Mouse (Mus musculus) embryonic facial prominence, embryonic 10.5 days (tissue): Measurements from ENCODE around the gene Olfr978. TPM values are rescaled to one million over a fixed set of nuclear protein-coding genes. Genes with fewer than 3 reads are reported as not detected.
"Not testable (repeated sequence)": the region's sequence is repeated elsewhere in the genome, so short reads cannot be mapped to it uniquely, and the experiment has no call there.

Experiments used
- DNase-seq: peaks from one replicate; pipeline ENCODE4 v3.0.0-alpha.2; 2017; ENCODE audit warnings: low spot score
- H3K27ac ChIP-seq: fragments of 300-500 bp; sonication (generic); replicated peaks from 2 replicates; pipeline ENCODE4 v1.5.1; 2016; ENCODE audit warnings: mild to moderate bottlenecking
- H3K27me3 ChIP-seq: fragments of 300-500 bp; sonication (generic); replicated peaks from 2 replicates; pipeline ENCODE4 v1.6.1; 2016; ENCODE audit warnings: low read depth, mild to moderate bottlenecking; ENCODE audit not compliant: poor library complexity, severe bottlenecking
- H3K36me3 ChIP-seq: fragments of 300-500 bp; sonication (generic); replicated peaks from 2 replicates; pipeline ENCODE4 v1.6.1; 2016; ENCODE audit warnings: mild to moderate bottlenecking, moderate library complexity
- H3K4me1 ChIP-seq: fragments of 300-500 bp; sonication (generic); 2 replicates; pipeline ENCODE4 v1.6.1; 2016
- H3K4me3 ChIP-seq: fragments of 300-500 bp; sonication (generic); 2 replicates; pipeline ENCODE4 v1.5.1; 2016; ENCODE audit warnings: mild to moderate bottlenecking, moderate library complexity
- H3K9me3 ChIP-seq: fragments of 300-500 bp; sonication (generic); 2 replicates; pipeline ENCODE4 v1.6.1; 2016; ENCODE audit warnings: mild to moderate bottlenecking
- WGBS: fragments of 180-500 bp; shearing (Covaris S2); methylation state at CpG from one replicate; pipeline ENCODE4 v1.1.7; 2016; 5-methylcytosine and 5-hydroxymethylcytosine counted together
- polyA plus RNA-seq: library from polyadenylated mRNA; unstranded; fragments of >200 nt; fragmentation: Nextera tagmentation; extraction: Ambion mirVana; gene quantifications from 2 replicates; pipeline ENCODE4 v1.2.1, GENCODE M21; 2016

The Olfr978 gene
- polyA plus RNA-seq = not detected in 2 replicates

- Histone ChIP-seq H3K27ac (no peak within 1 kb of the TSS), H3K4me3 (no peak within 1 kb of the TSS), H3K36me3 (no peaks in the 10 kb centered on the region), H3K27me3 (no peaks in the 10 kb centered on the region), H3K4me1 (no peaks in the 10 kb centered on the region), H3K9me3 (no peaks in the 10 kb centered on the region)
- no peak for DNase-seq
- 82% methylated on average over 2 of the region's 2 CpGs for WGBS
Measured at GRCm38 (mm10) chr9:39991813-39992212, at the start of gene Olfr978. Gene Olfr978, plus strand, starts transcription at chr9:39992113.

GRCm38 (mm10) chr9:39951946-39952345 is 40.0 kb upstream of the Olfr978 start, which contains the start of gene Olfr975:
Gene Olfr975, minus strand, starts transcription at chr9:39952046.
- no peak for DNase-seq
- Histone ChIP-seq H3K4me1 (no peaks in the 10 kb centered on the region), H3K4me3 (no peak within 1 kb of the TSS), H3K9me3 (no peaks in the 10 kb centered on the region), H3K27ac (no peak within 1 kb of the TSS), H3K36me3 (no peaks in the 10 kb centered on the region), H3K27me3 (no peaks in the 10 kb centered on the region)
- 55% methylated on average over 1 of the region's 1 CpGs for WGBS

GRCm38 (mm10) chr9:39961033-39961432 is 30.9 kb upstream of the Olfr978 start, which contains the start of gene Olfr976:
Gene Olfr976, minus strand, starts transcription at chr9:39961133.
- H3K27ac ChIP-seq, H3K27me3 ChIP-seq, H3K9me3 ChIP-seq, H3K36me3 ChIP-seq, DNase-seq, H3K4me1 ChIP-seq, H3K4me3 ChIP-seq: not testable (repeated sequence)
- 88% methylated on average over 6 of the region's 9 CpGs for WGBS

- WGBS = 91% methylated on average over 1 of the region's 1 CpGs
- H3K9me3 ChIP-seq, H3K27ac ChIP-seq, H3K27me3 ChIP-seq, H3K4me1 ChIP-seq, H3K36me3 ChIP-seq, DNase-seq, H3K4me3 ChIP-seq: not testable (repeated sequence)
Measured at GRCm38 (mm10) chr9:39976581-39977145, 15.2 kb upstream of the Olfr978 start.

GRCm38 (mm10) chr9:40003365-40003764 is 11.5 kb downstream of the Olfr978 start, which contains the start of gene Olfr979:
Gene Olfr979, minus strand, starts transcription at chr9:40003465.
- no peak for DNase-seq
- H3K36me3 ChIP-seq = no peaks in the 10 kb centered on the region
- WGBS = 92% methylated on average over 1 of the region's 1 CpGs

GRCm38 (mm10) chr9:40009482-40009881 is 17.6 kb downstream of the Olfr978 start, which contains the start of gene Olfr980:
Gene Olfr980, minus strand, starts transcription at chr9:40009582.
- no peaks in the 10 kb centered on the region for H3K27me3 ChIP-seq
- no peak for DNase-seq
- no peaks in the 10 kb centered on the region for H3K9me3 ChIP-seq
- no peaks in the 10 kb centered on the region for H3K36me3 ChIP-seq
- H3K4me3 ChIP-seq = no peak within 1 kb of the TSS
- 81% methylated on average over 1 of the region's 1 CpGs for WGBS
- H3K4me1 ChIP-seq = no peaks in the 10 kb centered on the region
- no peak within 1 kb of the TSS for H3K27ac ChIP-seq

More at GRCm38 (mm10) chr9:40003365-40003764, 11.5 kb downstream of the Olfr978 start, which contains the start of gene Olfr979:
- Histone ChIP-seq H3K27ac (no peak within 1 kb of the TSS), H3K9me3 (no peaks in the 10 kb centered on the region), H3K4me3 (no peak within 1 kb of the TSS), H3K27me3 (no peaks in the 10 kb centered on the region), H3K4me1 (no peaks in the 10 kb centered on the region)

GRCm38 (mm10) chr9:40021164-40021563 is 29.3 kb downstream of the Olfr978 start, which contains the start of gene Olfr981:
Gene Olfr981, plus strand, starts transcription at chr9:40021464.
- Histone ChIP-seq H3K27ac (no peak within 1 kb of the TSS), H3K4me1 (no peaks in the 10 kb centered on the region), H3K9me3 (no peaks in the 10 kb centered on the region), H3K36me3 (no peaks in the 10 kb centered on the region), H3K4me3 (no peak within 1 kb of the TSS), H3K27me3 (no peaks in the 10 kb centered on the region)
- 70% methylated on average over 2 of the region's 2 CpGs for WGBS
- DNase-seq = no peak

Other genes with a start within 250 kb of the Olfr978 start
- not detected in 2 replicates for gene Olfr967, start 245.9 kb upstream of the Olfr978 start, polyA plus RNA-seq
- gene Olfr968, start 208.9 kb upstream of the Olfr978 start, polyA plus RNA-seq = not detected in 2 replicates
- gene Olfr969, start 201.2 kb upstream of the Olfr978 start, polyA plus RNA-seq = not detected in 2 replicates
- not detected in 2 replicates for gene Olfr970, start 183.3 kb upstream of the Olfr978 start, polyA plus RNA-seq
- not detected in 2 replicates for gene Olfr971, start 155.2 kb upstream of the Olfr978 start, polyA plus RNA-seq
- not detected in 2 replicates for gene Olfr972, start 125.7 kb upstream of the Olfr978 start, polyA plus RNA-seq
- gene Olfr229, start 84.8 kb upstream of the Olfr978 start, polyA plus RNA-seq = not detected in 2 replicates
- gene Olfr974, start 54.6 kb upstream of the Olfr978 start, polyA plus RNA-seq = not detected in 2 replicates
- gene Olfr975, start 40.1 kb upstream of the Olfr978 start, polyA plus RNA-seq = 0.05 TPM in 1 of 2 replicates, not detected in the other
- not detected in 2 replicates for gene Olfr976, start 31.0 kb upstream of the Olfr978 start, polyA plus RNA-seq
- not detected in 2 replicates for gene Olfr979, start 11.4 kb downstream of the Olfr978 start, polyA plus RNA-seq
- gene Olfr980, start 17.5 kb downstream of the Olfr978 start, polyA plus RNA-seq = not detected in 2 replicates
- not detected in 2 replicates for gene Olfr981, start 29.4 kb downstream of the Olfr978 start, polyA plus RNA-seq
- not detected in 2 replicates for gene Olfr982, start 81.7 kb downstream of the Olfr978 start, polyA plus RNA-seq
- gene Olfr983, start 101.5 kb downstream of the Olfr978 start, polyA plus RNA-seq = not detected in 2 replicates
- gene Olfr984, start 122.1 kb downstream of the Olfr978 start, polyA plus RNA-seq = not detected in 2 replicates
- gene Olfr985, start 138.1 kb downstream of the Olfr978 start, polyA plus RNA-seq = not detected in 2 replicates
- gene Tmem225, start 156.0 kb downstream of the Olfr978 start, polyA plus RNA-seq = not detected in 2 replicates
- not detected in 2 replicates for gene Olfr986, start 188.8 kb downstream of the Olfr978 start, polyA plus RNA-seq
- 6.6 and 7.8 TPM in 2 replicates for gene Zfp202, start 200.2 kb downstream of the Olfr978 start, polyA plus RNA-seq